Mouse (Mus musculus) limb, embryonic 14.5 days (tissue): Measurements from ENCODE around the gene Fam210b. TPM values are rescaled to one million over a fixed set of nuclear protein-coding genes. Genes with fewer than 3 reads are reported as not detected.

Experiments used
- ATAC-seq: fragments of 200-750 bp; cut with Nextera tagmentation; 2 replicates; pipeline ENCODE4 v1.8.0; 2017; ENCODE audit warnings: low read depth, moderate number of reproducible peaks, moderate TSS enrichment; ENCODE audit not compliant: low FRiP score
- DNase-seq: peaks from one replicate; pipeline ENCODE4 v3.0.0-alpha.2; 2015; ENCODE audit warnings: low spot score
- H3K27ac ChIP-seq: fragments of 300-500 bp; sonication (generic); replicated peaks from 2 replicates; pipeline ENCODE4 v1.5.1; 2014; ENCODE audit warnings: low read depth, mild to moderate bottlenecking, low read length, moderate library complexity, mixed read lengths
- H3K27me3 ChIP-seq: fragments of 300-500 bp; sonication (generic); 2 replicates; pipeline ENCODE4 v1.6.1; 2014; ENCODE audit warnings: low read length, mixed read lengths; ENCODE audit not compliant: control insufficient read depth, insufficient read depth
- H3K36me3 ChIP-seq: fragments of 300-500 bp; sonication (generic); 2 replicates; pipeline ENCODE4 v1.6.1; 2014; ENCODE audit warnings: mild to moderate bottlenecking, low read length, moderate library complexity, mixed read lengths; ENCODE audit not compliant: control insufficient read depth, insufficient read depth
- H3K4me1 ChIP-seq: fragments of 300-500 bp; sonication (generic); 2 replicates; pipeline ENCODE4 v1.6.1; 2014; ENCODE audit warnings: antibody characterized with exemption, low read length, mixed read lengths; ENCODE audit not compliant: control insufficient read depth, insufficient read depth
- H3K4me2 ChIP-seq: fragments of 300-500 bp; sonication (generic); replicated peaks from 2 replicates; pipeline ENCODE4 v1.6.1; 2014; ENCODE audit warnings: low read depth, mild to moderate bottlenecking, low read length, moderate library complexity; ENCODE audit not compliant: severe bottlenecking
- H3K4me3 ChIP-seq: fragments of 300-500 bp; sonication (generic); replicated peaks from 2 replicates; pipeline ENCODE4 v1.5.1; 2014; ENCODE audit warnings: low read length
- H3K9ac ChIP-seq: fragments of 300-500 bp; sonication (generic); 2 replicates; pipeline ENCODE4 v1.6.1; 2014; ENCODE audit warnings: mild to moderate bottlenecking, low read depth, low read length, moderate library complexity; ENCODE audit not compliant: severe bottlenecking
- H3K9me3 ChIP-seq: fragments of 300-500 bp; sonication (generic); 2 replicates; pipeline ENCODE4 v1.6.1; 2016; ENCODE audit warnings: low read length; ENCODE audit not compliant: control insufficient read depth
- POLR2A ChIP-seq: fragments of 200-500 bp; IDR thresholded peaks from 2 replicates; pipeline ENCODE4 v1.8.0; 2012; ENCODE audit warnings: inconsistent platforms, mild to moderate bottlenecking, moderate library complexity, borderline replicate concordance; ENCODE audit not compliant: insufficient read depth, insufficient read length; ENCODE audit errors: extremely low read depth
- WGBS: fragments of 180-500 bp; shearing (Covaris S2); extraction: QIAGEN DNeasy Blood & Tissue Kit; methylation state at CpG from one replicate; pipeline ENCODE4 v1.1.7; 2014; 5-methylcytosine and 5-hydroxymethylcytosine counted together
- polyA plus RNA-seq, 2 experiments: library from polyadenylated mRNA; depleted of rRNA in 1 of 2; stranded (reverse) in 1 of 2; unstranded in 1 of 2; fragments of >200 nt; fragmentation: Nextera tagmentation in 1 of 2; extraction: Ambion mirVana in 1 of 2; gene quantifications; 2 replicates each; pipeline versions ENCODE4 v1.2.1 to v1.2.3; 2012 to 2014

Gene Fam210b
- polyA plus RNA-seq, 2 experiments = 9.8 to 14.6 TPM

DNA sequence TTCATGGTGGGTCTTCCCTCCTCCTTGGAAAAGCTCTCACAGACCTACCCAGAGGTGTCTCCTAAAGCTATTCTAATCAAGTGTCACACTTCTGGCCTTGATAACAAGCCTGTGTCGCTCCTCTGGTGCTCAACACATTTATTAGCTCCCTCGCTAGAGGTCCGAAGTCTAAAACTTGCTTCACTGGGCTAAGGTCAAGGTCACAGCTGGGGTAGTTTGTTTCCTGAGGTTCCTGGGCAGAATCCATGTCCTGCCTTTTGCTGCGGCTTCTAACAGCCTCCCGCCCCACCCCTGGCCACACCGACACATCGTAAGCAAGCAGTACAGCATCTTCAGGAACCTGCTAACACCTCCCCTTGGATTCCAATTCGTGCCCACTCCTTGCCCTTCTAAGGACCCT is 5.4 kb downstream of the Fam210b start:
- H3K9me3 ChIP-seq = no peaks in the 10 kb centered on the region
- H3K27me3 ChIP-seq = no peaks in the 10 kb centered on the region
- H3K9ac ChIP-seq = no peak overlapping the region
- ATAC-seq (no peak), DNase-seq (no peak)
- no peak overlapping the region for H3K4me2 ChIP-seq
- TF ChIP-seq POLR2A = no peak
- peaks cover 14% of the 10 kb centered on the region for H3K36me3 ChIP-seq
- no peaks in the 10 kb centered on the region for H3K4me1 ChIP-seq
- 68% methylated on average over 8 of the region's 8 CpGs for WGBS
- no peak overlapping the region for H3K27ac ChIP-seq
- no peak overlapping the region for H3K4me3 ChIP-seq

- Histone ChIP-seq H3K4me3 (no peak overlapping the region), H3K27me3 (no peaks in the 10 kb centered on the region), H3K4me1 (no peaks in the 10 kb centered on the region), H3K9ac (no peak overlapping the region), H3K4me2 (no peak overlapping the region), H3K27ac (no peak overlapping the region), H3K9me3 (no peaks in the 10 kb centered on the region), H3K36me3 (peaks cover 39% of the 10 kb centered on the region)
- no peak for DNase-seq
- 76% methylated on average over 9 of the region's 9 CpGs for WGBS
- ATAC-seq = no peak
- TF ChIP-seq POLR2A = no peak
Observed at GRCm38 (mm10) chr2:172353218-172353617, 7.9 kb downstream of the Fam210b start.

DNA sequence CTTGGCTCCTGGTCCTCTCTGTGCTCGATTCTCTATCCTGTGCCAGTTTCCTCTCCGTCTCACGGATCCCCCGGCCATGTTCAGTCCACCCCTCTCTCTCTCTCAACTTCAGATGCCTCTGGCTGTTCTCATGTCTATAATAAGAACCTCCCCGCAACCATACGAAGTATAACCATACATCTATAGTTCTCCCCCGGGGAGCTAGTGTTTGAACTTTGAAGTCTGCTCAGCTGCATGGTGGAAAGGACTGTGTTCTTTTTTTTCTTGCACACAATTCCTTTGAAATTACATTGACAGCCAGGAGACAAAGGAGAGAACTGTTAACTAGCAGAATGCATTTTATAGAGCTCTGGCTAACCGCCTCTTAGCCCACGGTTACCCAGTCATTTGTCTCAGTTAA is 9.4 kb downstream of the Fam210b start:
- H3K27ac ChIP-seq = no peak overlapping the region
- DNase-seq = no peak
- H3K27me3 ChIP-seq = no peaks in the 10 kb centered on the region
- no peak overlapping the region for H3K4me2 ChIP-seq
- peaks cover 54% of the 10 kb centered on the region for H3K36me3 ChIP-seq
- no peaks in the 10 kb centered on the region for H3K9me3 ChIP-seq
- TF ChIP-seq POLR2A = no peak
- H3K9ac ChIP-seq = no peak overlapping the region
- no peak overlapping the region for H3K4me3 ChIP-seq
- WGBS = 69% methylated on average over 9 of the region's 9 CpGs
- ATAC-seq = no peak
- H3K4me1 ChIP-seq = no peaks in the 10 kb centered on the region

GRCm38 (mm10) chr2:172355833-172356232 is 10.5 kb downstream of the Fam210b start:
- H3K27me3 ChIP-seq = no peaks in the 10 kb centered on the region
- H3K4me1 ChIP-seq = no peaks in the 10 kb centered on the region
- WGBS = 88% methylated on average over 5 of the region's 5 CpGs
- no peak overlapping the region for H3K4me2 ChIP-seq
- no peak overlapping the region for H3K27ac ChIP-seq
- peaks cover 65% of the 10 kb centered on the region for H3K36me3 ChIP-seq
- no peak for ATAC-seq
- H3K9ac ChIP-seq = no peak overlapping the region
- H3K9me3 ChIP-seq = no peaks in the 10 kb centered on the region
- DNase-seq = no peak
- H3K4me3 ChIP-seq = no peak overlapping the region
- no peak for TF ChIP-seq POLR2A

- H3K9ac ChIP-seq = no peak overlapping the region
Observed at GRCm38 (mm10) chr2:172363176-172363575, 17.8 kb downstream of the Fam210b start.

DNA sequence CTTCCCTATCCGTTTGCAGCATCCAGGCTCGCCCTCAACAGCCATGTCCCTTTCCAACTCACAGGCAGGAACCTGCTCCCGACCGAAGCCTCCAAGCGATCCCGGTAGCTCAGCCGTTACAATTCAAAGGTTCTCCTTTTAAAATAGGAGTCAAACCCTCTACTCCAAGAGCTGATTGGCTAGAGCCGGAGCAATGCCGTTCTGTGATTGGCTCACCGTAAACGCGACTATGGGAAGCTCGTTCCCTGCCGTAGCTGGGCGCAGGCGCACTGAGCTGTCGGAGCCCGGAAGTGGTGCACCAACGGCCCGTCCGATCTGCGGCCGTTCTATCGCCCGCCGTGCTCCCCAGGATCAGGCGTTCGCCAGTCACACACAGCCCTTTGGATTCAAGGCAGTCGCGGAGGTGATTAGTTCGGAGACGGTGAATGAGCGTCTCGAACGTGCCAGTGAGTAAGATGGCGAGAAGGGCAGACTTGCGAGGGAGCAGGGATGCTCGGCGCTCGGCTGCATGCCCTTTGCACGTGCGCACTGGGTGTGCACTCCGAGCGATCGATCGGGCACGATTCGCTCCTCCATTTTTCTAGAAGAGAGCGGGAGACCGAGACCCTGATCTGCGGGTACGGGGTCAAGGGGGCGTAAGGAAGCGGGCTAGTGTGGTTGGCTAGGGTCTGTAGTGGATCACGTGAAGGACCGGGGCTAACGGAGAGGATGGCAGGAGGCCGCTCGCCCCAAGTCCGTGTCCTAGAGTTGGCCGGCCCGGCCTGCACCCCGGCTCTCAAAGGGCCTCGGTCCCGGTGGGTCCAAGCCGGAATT is 25.3 kb downstream of the Fam210b start, which contains the start of the genes Aurka and Cstf1:
Aurka (minus strand) TSS at position 125 of the 813 bp plus-strand sequence.
Cstf1 (plus strand) TSS at position 271 of the 813 bp plus-strand sequence.
- no peaks in the 10 kb centered on the region for H3K9me3 ChIP-seq
- ATAC-seq (peak; percentile 99), DNase-seq (peak; percentile 97)
- peak within 1 kb of the TSS; percentile 78 for H3K4me3 ChIP-seq
- H3K9ac ChIP-seq = peak within 1 kb of the TSS; percentile 86
- peak within 1 kb of the TSS; percentile 79 for H3K27ac ChIP-seq
- WGBS = under 1% methylated on average over 66 of the region's 66 CpGs
- H3K4me2 ChIP-seq = peak within 1 kb of the TSS; percentile 79
- H3K27me3 ChIP-seq = no peaks in the 10 kb centered on the region
- peaks cover 25% of the 10 kb centered on the region for H3K4me1 ChIP-seq
- peak; percentile 81; the same call in 1 of the 2 replicates for TF ChIP-seq POLR2A
- peaks cover 50% of the 10 kb centered on the region for H3K36me3 ChIP-seq

More at GRCm38 (mm10) chr2:172363176-172363575, 17.8 kb downstream of the Fam210b start:
- no peaks in the 10 kb centered on the region for H3K9me3 ChIP-seq
- peaks cover 81% of the 10 kb centered on the region for H3K36me3 ChIP-seq
- H3K4me2 ChIP-seq = no peak overlapping the region
- no peak overlapping the region for H3K27ac ChIP-seq
- no peaks in the 10 kb centered on the region for H3K27me3 ChIP-seq
- 84% methylated on average over 7 of the region's 7 CpGs for WGBS
- H3K4me1 ChIP-seq = peaks cover 1% of the 10 kb centered on the region; the same call in 1 of the 2 replicates
- no peak for DNase-seq
- no peak for ATAC-seq
- TF ChIP-seq POLR2A = no peak
- no peak overlapping the region for H3K4me3 ChIP-seq
